Mouse (Mus musculus): ENCODE measurements around the gene Agl. TPM values are rescaled to one million over a fixed set of nuclear protein-coding genes. Genes with fewer than 3 reads are reported as not detected.
"Not testable (repeated sequence)": the region's sequence is repeated elsewhere in the genome, so short reads cannot be mapped to it uniquely, and the experiment has no call there.

The Agl gene
- polyA plus RNA-seq, 1 experiment: 1.0 TPM

DNA sequence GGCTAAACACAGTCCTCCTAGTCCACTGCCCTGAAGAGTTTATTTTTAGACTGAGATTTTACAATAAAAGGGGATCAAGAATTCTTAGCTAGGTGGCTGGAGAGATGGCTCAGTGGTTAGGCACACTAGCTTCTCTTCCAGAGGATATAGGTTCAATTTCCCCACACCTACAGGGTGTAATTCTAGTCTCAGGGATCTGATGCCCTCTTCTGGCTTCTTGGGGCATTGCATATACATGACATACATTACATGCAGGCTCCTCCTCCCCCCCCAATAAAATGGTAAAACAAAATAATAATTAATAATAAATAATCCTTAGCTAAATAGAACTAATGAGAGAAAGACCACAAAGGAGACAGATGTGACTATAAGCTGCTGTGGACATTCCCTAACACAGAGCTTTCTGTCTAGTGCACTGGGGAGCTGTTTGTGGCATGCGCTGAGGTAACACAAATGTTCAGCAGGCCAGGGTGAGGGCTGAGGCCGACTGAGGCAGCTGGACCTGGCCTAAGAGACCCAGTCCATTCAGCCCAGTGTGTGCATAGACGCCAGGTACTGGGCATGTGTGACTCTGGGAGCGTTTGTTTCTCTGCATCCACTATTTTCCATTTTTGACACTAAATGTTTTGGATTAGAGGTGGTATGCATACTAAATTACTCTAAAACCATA is 56.6 kb downstream of the Agl start:
- Histone ChIP-seq H3K36me3 (replicated peaks; ENCODE audit: low read length) (peaks cover 73% of the 10 kb centered on the region), H3K4me3 (replicated peaks) (no peak overlapping the region), H3K4me1 (peaks cover 9% of the 10 kb centered on the region; the same call in 1 of the 2 replicates), H3K27me3 (replicated peaks) (no peaks in the 10 kb centered on the region), H3K9me3 (no peaks in the 10 kb centered on the region)
- TF ChIP-seq FLI1 (IDR thresholded peaks at IDR 0.05; ENCODE audit: low read length) (no peak), GATA1 (IDR thresholded peaks at IDR 0.05; ENCODE audit: borderline replicate concordance, low read length) (no peak)

DNA sequence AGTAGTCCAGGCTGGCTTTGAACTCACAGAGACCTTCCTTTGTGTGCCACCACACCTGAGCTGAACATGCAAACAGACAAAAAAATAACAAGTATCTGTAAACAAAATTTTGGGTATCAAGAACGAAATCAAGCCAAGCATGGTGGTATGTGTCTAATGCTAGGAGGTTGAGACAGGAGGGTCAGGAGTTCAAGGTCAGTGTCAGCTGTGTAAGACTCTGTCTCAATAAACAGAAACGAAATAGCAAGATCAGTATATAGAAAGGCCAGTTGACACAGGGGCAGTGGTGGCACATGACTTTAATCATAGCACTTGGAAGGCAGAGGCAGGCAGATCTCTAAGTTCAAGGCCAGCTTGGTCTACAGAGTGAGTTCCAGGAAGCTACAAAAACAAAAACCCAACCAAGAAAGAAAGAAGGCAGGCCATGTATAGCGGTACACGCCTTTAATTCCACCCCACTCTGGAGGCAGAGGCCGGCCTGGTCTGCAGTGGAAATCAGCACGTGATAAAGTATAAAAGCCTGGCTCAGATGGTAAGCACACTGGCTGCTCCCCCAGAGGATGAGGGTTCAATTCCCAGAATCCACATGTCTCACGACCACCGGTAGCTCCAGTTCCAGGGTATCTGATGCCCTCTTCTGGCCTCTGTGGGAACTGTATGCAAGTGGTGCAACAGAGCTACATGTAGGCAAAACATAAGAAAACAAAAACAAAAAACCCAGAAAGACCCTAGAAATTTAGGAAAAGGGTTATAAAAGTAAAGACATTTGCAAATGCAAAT is 59.4 kb downstream of the Agl start:
- Histone ChIP-seq H3K4me1 (peaks cover 9% of the 10 kb centered on the region; the same call in 1 of the 2 replicates), H3K27me3 (replicated peaks) (no peaks in the 10 kb centered on the region), H3K36me3 (replicated peaks; ENCODE audit: low read length) (peaks cover 80% of the 10 kb centered on the region), H3K4me3 (replicated peaks) (no peak overlapping the region), H3K9me3 (no peaks in the 10 kb centered on the region)
- TF ChIP-seq FLI1 (IDR thresholded peaks at IDR 0.05; ENCODE audit: low read length): no peak
- TF ChIP-seq GATA1 (IDR thresholded peaks at IDR 0.05; ENCODE audit: borderline replicate concordance, low read length): no peak

- peaks cover 80% of the 10 kb centered on the region for H3K36me3 ChIP-seq (replicated peaks; ENCODE audit: low read length)
- not testable (repeated sequence) for H3K27me3 ChIP-seq (replicated peaks); H3K4me1 ChIP-seq; H3K4me3 ChIP-seq (replicated peaks); H3K9me3 ChIP-seq
These were observed 60.3 kb downstream of the Agl start for GRCm38 (mm10) chr3:116747648-116748047.

- Histone ChIP-seq H3K4me3 (replicated peaks) (no peak overlapping the region), H3K36me3 (replicated peaks; ENCODE audit: low read length) (peaks cover 36% of the 10 kb centered on the region), H3K9me3 (no peaks in the 10 kb centered on the region), H3K4me1 (peaks cover 12% of the 10 kb centered on the region), H3K27me3 (replicated peaks) (no peaks in the 10 kb centered on the region)
- TF ChIP-seq GATA1 (IDR thresholded peaks at IDR 0.05; ENCODE audit: borderline replicate concordance, low read length) (no peak), FLI1 (IDR thresholded peaks at IDR 0.05; ENCODE audit: low read length) (no peak)
These were observed 67.0 kb downstream of the Agl start for GRCm38 (mm10) chr3:116740963-116741362.

DNA sequence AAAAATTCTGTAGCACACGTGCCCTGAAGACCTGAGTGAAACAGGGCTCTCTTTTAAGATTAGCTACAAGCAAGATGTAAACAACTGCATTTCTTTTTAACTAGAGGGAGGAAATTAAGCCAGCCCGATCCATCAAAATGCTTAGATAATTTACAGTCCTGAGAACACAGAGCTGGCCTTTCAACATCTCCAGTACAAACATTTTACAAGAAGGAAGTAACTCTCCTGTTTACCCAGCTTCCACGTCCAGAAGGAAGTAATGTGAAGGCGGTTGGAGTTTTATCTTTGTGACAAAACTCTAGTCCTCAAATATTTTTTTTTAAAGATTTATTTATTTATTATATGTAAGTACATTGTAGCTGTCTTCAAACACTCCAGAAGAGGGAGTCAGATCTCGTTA is 67.9 kb downstream of the Agl start:
- H3K27me3 ChIP-seq (replicated peaks): no peaks in the 10 kb centered on the region
- H3K9me3 ChIP-seq: no peaks in the 10 kb centered on the region
- H3K4me1 ChIP-seq: peaks cover 12% of the 10 kb centered on the region
- TF ChIP-seq GATA1 (IDR thresholded peaks at IDR 0.05; ENCODE audit: borderline replicate concordance, low read length): no peak
- no peak for TF ChIP-seq FLI1 (IDR thresholded peaks at IDR 0.05; ENCODE audit: low read length)
- peaks cover 28% of the 10 kb centered on the region for H3K36me3 ChIP-seq (replicated peaks; ENCODE audit: low read length)
- H3K4me3 ChIP-seq (replicated peaks): no peak overlapping the region

DNA sequence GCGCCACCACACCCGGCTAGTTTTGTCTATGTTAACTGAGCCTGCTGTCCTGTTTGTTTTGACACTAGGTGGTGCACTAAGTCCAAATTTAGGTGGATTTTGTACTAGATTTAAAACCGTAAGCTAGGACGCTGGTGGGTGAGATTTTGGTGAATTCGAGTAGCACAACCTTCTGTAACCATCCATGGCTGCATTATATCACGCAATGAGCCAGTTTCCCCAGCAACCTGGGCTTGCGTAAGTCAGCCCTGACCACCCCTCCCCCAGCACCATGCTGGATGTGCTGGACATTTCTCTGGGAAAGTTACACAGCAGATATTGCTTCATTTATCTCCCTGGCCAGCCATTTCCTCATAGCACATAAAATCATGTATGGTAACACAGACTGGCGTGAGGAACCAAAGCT is 70.6 kb downstream of the Agl start:
- TF ChIP-seq GATA1 (IDR thresholded peaks at IDR 0.05; ENCODE audit: borderline replicate concordance, low read length) (no peak), FLI1 (IDR thresholded peaks at IDR 0.05; ENCODE audit: low read length) (no peak)
- H3K9me3 ChIP-seq: peaks cover 4% of the 10 kb centered on the region
- peaks cover 12% of the 10 kb centered on the region for H3K4me1 ChIP-seq
- H3K4me3 ChIP-seq (replicated peaks): peak overlapping the region; percentile 11
- H3K27me3 ChIP-seq (replicated peaks): no peaks in the 10 kb centered on the region
- peaks cover 4% of the 10 kb centered on the region for H3K36me3 ChIP-seq (replicated peaks; ENCODE audit: low read length)

GRCm38 (mm10) chr3:116729483-116730174 is 78.3 kb downstream of the Agl start:
- Histone ChIP-seq H3K4me1 (peaks cover 26% of the 10 kb centered on the region), H3K36me3 (replicated peaks; ENCODE audit: low read length) (no peaks in the 10 kb centered on the region), H3K4me3 (replicated peaks) (no peak overlapping the region), H3K9me3 (peaks cover 4% of the 10 kb centered on the region), H3K27me3 (replicated peaks) (no peaks in the 10 kb centered on the region)
- no peak for TF ChIP-seq GATA1 (IDR thresholded peaks at IDR 0.05; ENCODE audit: borderline replicate concordance, low read length)
- no peak for TF ChIP-seq FLI1 (IDR thresholded peaks at IDR 0.05; ENCODE audit: low read length)

DNA sequence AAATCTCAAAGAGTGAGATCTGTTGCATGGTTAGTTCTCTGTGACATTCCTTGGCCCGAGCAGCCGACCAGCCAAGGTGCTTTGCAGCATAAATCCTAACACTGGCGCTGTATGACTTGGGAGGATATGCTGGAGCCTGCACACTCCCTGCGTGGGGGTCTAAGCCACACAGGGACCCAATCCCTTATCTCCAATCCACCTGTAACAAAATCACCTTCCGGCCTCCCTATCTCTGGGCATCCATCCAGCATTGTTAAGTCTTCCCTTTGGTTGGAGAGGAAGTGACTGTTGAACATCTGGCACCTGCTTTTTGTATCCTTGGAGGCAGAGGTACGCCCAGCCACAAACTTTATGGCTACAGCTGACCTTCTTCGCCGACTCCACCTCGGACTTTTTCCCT is 81.2 kb downstream of the Agl start:
- no peak for TF ChIP-seq GATA1 (IDR thresholded peaks at IDR 0.05; ENCODE audit: borderline replicate concordance, low read length)
- no peak for TF ChIP-seq FLI1 (IDR thresholded peaks at IDR 0.05; ENCODE audit: low read length)
- Histone ChIP-seq H3K9me3 (no peaks in the 10 kb centered on the region), H3K27me3 (replicated peaks) (no peaks in the 10 kb centered on the region), H3K36me3 (replicated peaks; ENCODE audit: low read length) (no peaks in the 10 kb centered on the region), H3K4me3 (replicated peaks) (no peak overlapping the region), H3K4me1 (peaks cover 26% of the 10 kb centered on the region)

GRCm38 (mm10) chr3:116723496-116724481 is 84.2 kb downstream of the Agl start:
- no peak overlapping the region for H3K4me3 ChIP-seq (replicated peaks)
- peaks cover 13% of the 10 kb centered on the region for H3K4me1 ChIP-seq
- no peaks in the 10 kb centered on the region for H3K27me3 ChIP-seq (replicated peaks)
- TF ChIP-seq GATA1 (IDR thresholded peaks at IDR 0.05; ENCODE audit: borderline replicate concordance, low read length) (no peak), FLI1 (IDR thresholded peaks at IDR 0.05; ENCODE audit: low read length) (no peak)
- H3K36me3 ChIP-seq (replicated peaks; ENCODE audit: low read length): no peaks in the 10 kb centered on the region
- no peaks in the 10 kb centered on the region for H3K9me3 ChIP-seq

Measured in megakaryocyte, embryonic 14.5 days (primary cell).